Mouse (Mus musculus) bone marrow macrophage, adult 2 months (primary cell): ENCODE results near the gene Rcan1.

ENCODE experiments used
- CTCF ChIP-seq: IDR thresholded peaks from 2 replicates; pipeline ENCODE4 v1.5.1; 2012; ENCODE audit warnings: low read depth, mild to moderate bottlenecking, low read length, moderate library complexity
- POLR2A ChIP-seq: IDR thresholded peaks from 2 replicates; pipeline ENCODE4 v1.6.1; 2012; ENCODE audit warnings: mild to moderate bottlenecking, low read depth, low read length, borderline replicate concordance

DNA sequence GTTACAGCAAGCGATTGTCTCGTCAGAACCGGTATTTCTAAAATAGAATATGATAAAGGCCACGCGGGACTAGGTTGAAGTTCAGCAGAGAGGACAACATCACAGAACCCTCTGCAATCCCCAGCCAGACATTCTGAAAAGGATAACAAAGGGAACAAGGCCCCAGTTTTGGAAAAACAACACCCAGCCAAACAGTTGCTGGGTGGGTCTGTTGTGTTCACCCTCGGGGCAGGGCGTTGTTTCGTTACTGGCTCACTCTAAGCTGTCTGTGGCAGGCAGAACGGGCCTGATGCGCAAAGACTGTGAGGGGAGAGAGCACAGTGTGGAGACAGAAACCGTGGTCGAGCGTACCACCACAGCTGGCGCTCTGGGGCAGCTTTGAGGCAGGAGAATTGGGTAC lies 2.2 kb downstream of the Rcan1 start:
- TF ChIP-seq POLR2A, result no peak
- TF ChIP-seq CTCF, result no peak
